Mouse (Mus musculus) testis, adult 2 months (tissue): Measurements from ENCODE around the gene Rpp21.

Source experiments
- CTCF ChIP-seq: fragments of 200-500 bp; IDR thresholded peaks from 2 replicates; pipeline ENCODE4 v1.5.1; 2012; ENCODE audit warnings: low read depth, mild to moderate bottlenecking, inconsistent platforms, low read length, moderate library complexity; ENCODE audit not compliant: control insufficient read depth, insufficient read depth, insufficient replicate concordance
- POLR2A ChIP-seq: fragments of 200-500 bp; IDR thresholded peaks from 2 replicates; pipeline ENCODE4 v1.6.1; 2012; ENCODE audit warnings: low read depth, mild to moderate bottlenecking, inconsistent platforms, low read length, moderate library complexity; ENCODE audit not compliant: control insufficient read depth

DNA sequence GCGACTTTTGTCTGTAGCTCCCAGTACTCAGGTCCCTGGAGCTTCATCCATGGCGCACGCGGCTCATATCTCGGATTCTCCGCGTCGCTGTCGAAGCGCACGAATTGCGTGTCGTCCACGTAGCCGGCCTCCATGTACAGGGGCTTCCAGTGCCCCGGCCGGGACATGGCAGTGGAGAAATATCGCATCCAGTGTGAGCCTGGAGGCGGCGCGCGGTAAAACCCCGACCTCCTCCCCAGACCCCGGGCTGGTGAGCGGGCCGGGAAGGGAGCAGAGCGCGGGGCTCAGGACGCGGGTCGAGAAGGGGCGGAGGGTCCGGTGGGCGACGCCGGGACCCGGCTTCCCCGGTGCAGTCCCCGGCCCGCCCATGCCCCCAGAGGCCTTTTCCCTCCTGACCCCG lies 52.0 kb downstream of the Rpp21 start:
- TF ChIP-seq POLR2A (no peak), CTCF (no peak)
